ENCODE assay signal across 21 mouse cellular contexts in genomic region chr11:72531144-72531543, GRCm38 (mm10). TPM values are rescaled to one million over a fixed set of nuclear protein-coding genes. Genes with fewer than 3 reads are reported as not detected.
A peak's percentile ranks its signal among the peaks of the same experiment; 100 is the strongest.
DNase-seq lines count a peak whose midpoint lies in the region; ATAC-seq and TF ChIP-seq lines count a peak whose summit lies in the region.
"Had no signal": no experiment of that assay in that cellular context is flagged by ENCODE, and none has a peak within 500 bp of the region (broad histone marks: within the 10 kb centered on the region; RNA-seq: fewer than 3 reads in every experiment).

No protein-coding gene starts in this region.

- CTCF ChIA-PET in Patski (lab: Charles Lee): interaction anchor here (1.1 kb wide), 1 partner anchor 27 kb away, joined by 3 read pairs; no protein-coding TSS in a partner anchor

- intact Hi-C loops in gastrocnemius, postnatal 14 days (cut with DNase I; ENCODE audit: low total_unique reads): no loop called here

- TF ChIP-seq EP300 in stomach, postnatal 0 days (optimal IDR thresholded peaks at IDR 0.05): no peak

- in situ Hi-C loops in Patski (cut with MboI; ENCODE audit: low pct_unique_long_range_greater_than_20kb): loop anchor here (5.0 kb wide), 1 partner anchor 39 kb away; no protein-coding TSS in a partner anchor

- no peak overlapping the region for H3K4me2 ChIP-seq in stomach, postnatal 0 days (replicated peaks; ENCODE audit: low read depth)
- H3K4me2 ChIP-seq in neural tube, embryonic 15.5 days: no peak overlapping the region

- no peak overlapping the region for H3K9ac ChIP-seq in stomach, postnatal 0 days (ENCODE audit: low read length)
- no peak overlapping the region for H3K9ac ChIP-seq in neural tube, embryonic 15.5 days (replicated peaks)

- DNase-seq in Patski (ENCODE audit: low read depth, low spot score): no peak
- DNase-seq in fat pad, adult 2 months (ENCODE audit: extremely low read depth, low read depth, low spot score): peak; percentile 62
- DNase-seq in gonadal fat pad, adult 2 months (ENCODE audit: low read depth): peak; percentile 56
- no peak for DNase-seq in stomach, postnatal 0 days (ENCODE audit: low spot score)
- DNase-seq in adrenal gland, adult 8-10 months: no peak
- no peak for DNase-seq in gastrocnemius, postnatal 14 days
- DNase-seq: adrenal gland, postnatal 10 days; adrenal gland, postnatal 14 days; adrenal gland, postnatal 25 days; adrenal gland, postnatal 36 days; B cell, adult 2 months; cerebellum, adult 11 months; cerebellum, adult 11-12 months; cerebellum, adult 18-20 months had no signal

- H3K4me1 ChIP-seq in stomach, postnatal 0 days (replicated peaks; ENCODE audit: control insufficient read depth, insufficient read depth): no peaks in the 10 kb centered on the region
- H3K4me1 ChIP-seq in neural tube, embryonic 15.5 days: no peaks in the 10 kb centered on the region

- ATAC-seq in Patski: peak; percentile 20
- 0 out of 2 replicates have a peak, but pooled peaks have one; percentile 5 for ATAC-seq in stomach, postnatal 0 days (ENCODE audit: low FRiP score, low TSS enrichment)
- no peak for ATAC-seq in neural tube, embryonic 15.5 days (ENCODE audit: low FRiP score)
- ATAC-seq in megakaryocyte-erythroid progenitor cell, adult 5-6 weeks (replicated peaks; ENCODE audit: low FRiP score, low TSS enrichment, poor library complexity, severe bottlenecking): no peak
- ATAC-seq: activated CD4-positive, CD25-positive, alpha-beta regulatory T cell, adult 4 months; CD4-positive, CD25-positive, alpha-beta regulatory T cell, adult 4 months had no signal

- no peak for TF ChIP-seq CTCF in Patski (IDR thresholded peaks at IDR 0.05)
- no peak for TF ChIP-seq CTCF in stomach, postnatal 0 days (IDR thresholded peaks at IDR 0.05; ENCODE audit: low read depth)

- H3K27me3 ChIP-seq in Patski: no peaks in the 10 kb centered on the region
- no peaks in the 10 kb centered on the region for H3K27me3 ChIP-seq in stomach, postnatal 0 days (ENCODE audit: control insufficient read depth, insufficient read depth, low read length)
- H3K27me3 ChIP-seq in neural tube, embryonic 15.5 days (replicated peaks): no peaks in the 10 kb centered on the region
- H3K27me3 ChIP-seq: CH12.LX had no signal

- no peak overlapping the region for H3K27ac ChIP-seq in stomach, postnatal 0 days (replicated peaks)
- H3K27ac ChIP-seq in neural tube, embryonic 15.5 days (replicated peaks): no peak overlapping the region

- H3K4me3 ChIP-seq in stomach, postnatal 0 days (ENCODE audit: low read depth, low read length): no peak overlapping the region
- no peak overlapping the region for H3K4me3 ChIP-seq in neural tube, embryonic 15.5 days (replicated peaks)

- POLR2A ChIA-PET in Patski (lab: Charles Lee): interaction anchor here (1.4 to 2.3 kb wide), 2 partner anchors 28 to 42 kb away, joined by 5 to 10 read pairs; partner anchors contain the start of gene Spns2

- H3K36me3 ChIP-seq in stomach, postnatal 0 days (ENCODE audit: control insufficient read depth, insufficient read depth, low read length): no peaks in the 10 kb centered on the region
- H3K36me3 ChIP-seq in neural tube, embryonic 15.5 days: no peaks in the 10 kb centered on the region
- H3K36me3 ChIP-seq: G1E had no signal

- H3K9me3 ChIP-seq in stomach, postnatal 0 days (ENCODE audit: control insufficient read depth, low read length): no peaks in the 10 kb centered on the region
- H3K9me3 ChIP-seq in neural tube, embryonic 15.5 days (replicated peaks): no peaks in the 10 kb centered on the region

- 71% methylated on average over 5 of the region's 5 CpGs for WGBS in stomach, postnatal 0 days
- WGBS in neural tube, embryonic 15.5 days: 79% methylated on average over 5 of the region's 5 CpGs

RNA-seq across cellular contexts. Expression of gene Spns3, which starts 19.2 kb away (rescaled TPM):
- polyA plus RNA-seq in Patski (2021): 7.8 TPM
- 1.0 and 2.5 TPM in 2 replicates for polyA plus RNA-seq in gonadal fat pad, adult 2 months (2012; rRNA removed)
- 0.75 and 1.0 TPM in 2 replicates for polyA plus RNA-seq in stomach, postnatal 0 days (2015; fragmentation: Nextera tagmentation; extraction: Ambion mirVana)
- total RNA-seq in adrenal gland, adult 8-10 months (2022): under 1 TPM in 3 of 4 experiments, not detected in 1; 0.12 to 0.25 (median 0.19) TPM
- total RNA-seq in gastrocnemius, postnatal 14 days (2021): under 1 TPM in 1 of 2 experiments, not detected in 1; 0.10 TPM
- 0.06 and 1.1 TPM in 2 replicates for polyA plus RNA-seq in neural tube, embryonic 15.5 days (2015; fragmentation: Nextera tagmentation; extraction: Ambion mirVana)
- total RNA-seq in megakaryocyte-erythroid progenitor cell, adult 5-6 weeks (2014; fragmentation: Nextera tagmentation): 9.2 and 14.0 TPM in 2 replicates
- total RNA-seq in megakaryocyte-erythroid progenitor cell, adult 5-6 weeks (2017): 3.8 and 7.1 TPM in 2 replicates
- polyA plus RNA-seq: C2C12, G1E had no signal

RNA-seq across cellular contexts. Expression of gene Spns2, which starts 41.4 kb away (rescaled TPM):
- 111 TPM for polyA plus RNA-seq in Patski (2021)
- polyA plus RNA-seq in gonadal fat pad, adult 2 months (2012; rRNA removed): 22.3 and 22.5 TPM in 2 replicates
- 23.6 and 29.6 TPM in 2 replicates for polyA plus RNA-seq in stomach, postnatal 0 days (2015; fragmentation: Nextera tagmentation; extraction: Ambion mirVana)
- 1 to 10 TPM; 2.5 to 5.0 (median 4.0) TPM for total RNA-seq in adrenal gland, adult 8-10 months (2022)
- 10 to 100 TPM; 11.4 to 14.7 TPM for total RNA-seq in gastrocnemius, postnatal 14 days (2021)
- polyA plus RNA-seq in neural tube, embryonic 15.5 days (2015; fragmentation: Nextera tagmentation; extraction: Ambion mirVana): 9.4 and 12.6 TPM in 2 replicates
- 38.3 and 46.8 TPM in 2 replicates for total RNA-seq in megakaryocyte-erythroid progenitor cell, adult 5-6 weeks (2014; fragmentation: Nextera tagmentation)
- total RNA-seq in megakaryocyte-erythroid progenitor cell, adult 5-6 weeks (2017): 16.0 and 23.3 TPM in 2 replicates
- polyA plus RNA-seq: activated CD4-positive, CD25-positive, alpha-beta regulatory T cell, adult 4 months; CD4-positive, CD25-positive, alpha-beta regulatory T cell, adult 4 months had no signal

Comparison
In these comparisons a context has a peak if more than half of its experiments do, and no peak if none do; other contexts are left out.
1. ATAC-seq: peak in Patski (single experiment) and stomach, postnatal 0 days (single experiment); none in neural tube, embryonic 15.5 days (single experiment) and megakaryocyte-erythroid progenitor cell, adult 5-6 weeks (single experiment).
2. DNase-seq: peak in fat pad, adult 2 months (single experiment) and gonadal fat pad, adult 2 months (single experiment); none in Patski (single experiment), stomach, postnatal 0 days (single experiment), adrenal gland, adult 8-10 months (single experiment) and gastrocnemius, postnatal 14 days (single experiment).